8 mouse cellular contexts compared by ENCODE assay signal in genomic region chr13:65277994-65278382, GRCm38 (mm10). TPM values are rescaled to one million over a fixed set of nuclear protein-coding genes. Genes with fewer than 3 reads are reported as not detected.
DNase-seq lines count a peak whose midpoint lies in the region; ATAC-seq and TF ChIP-seq lines count a peak whose summit lies in the region.

No protein-coding gene starts in this region.

- H3K27me3 ChIP-seq in kidney, embryonic 14.5 days (ENCODE audit: control insufficient read depth, insufficient read depth, low read length), result no peaks in the 10 kb centered on the region
- H3K27me3 ChIP-seq in hindbrain, postnatal 0 days (ENCODE audit: insufficient read depth, low read length), result no peaks in the 10 kb centered on the region
- no peaks in the 10 kb centered on the region for H3K27me3 ChIP-seq in midbrain, embryonic 15.5 days (replicated peaks)

- TF ChIP-seq POLR2A in cortical plate, adult 2 months (IDR thresholded peaks at IDR 0.05; ENCODE audit: extremely low read depth, insufficient read depth, low read length), result no peak

- peaks cover 10% of the 10 kb centered on the region; the same call in 1 of the 2 replicates for H3K9me3 ChIP-seq in kidney, embryonic 14.5 days (ENCODE audit: control insufficient read depth, low read length)
- no peaks in the 10 kb centered on the region for H3K9me3 ChIP-seq in hindbrain, postnatal 0 days (ENCODE audit: low read length)
- H3K9me3 ChIP-seq in midbrain, embryonic 15.5 days, result peaks cover 28% of the 10 kb centered on the region

- H3K36me3 ChIP-seq in kidney, embryonic 14.5 days (ENCODE audit: control insufficient read depth, insufficient read depth, low read length), result no peaks in the 10 kb centered on the region
- H3K36me3 ChIP-seq in hindbrain, postnatal 0 days (ENCODE audit: insufficient read depth, low read length), result no peaks in the 10 kb centered on the region
- peaks cover 26% of the 10 kb centered on the region; the same call in 1 of the 2 replicates for H3K36me3 ChIP-seq in midbrain, embryonic 15.5 days (replicated peaks)

- H3K4me3 ChIP-seq in kidney, embryonic 14.5 days (ENCODE audit: low read length), result peak overlapping the region; percentile 66
- H3K4me3 ChIP-seq in cortical plate, adult 2 months (ENCODE audit: insufficient read depth, low read length), result peak overlapping the region; percentile 68
- peak overlapping the region; percentile 75 for H3K4me3 ChIP-seq in hindbrain, postnatal 0 days (ENCODE audit: low read length)
- H3K4me3 ChIP-seq in midbrain, embryonic 15.5 days, result peak overlapping the region; percentile 52

- ATAC-seq in kidney, embryonic 14.5 days (ENCODE audit: low FRiP score, low TSS enrichment), result peak; percentile 50
- peak; percentile 62 for ATAC-seq in hindbrain, postnatal 0 days
- peak; percentile 60 for ATAC-seq in midbrain, embryonic 15.5 days (replicated peaks)

- no peak for TF ChIP-seq CTCF in cortical plate, adult 2 months (IDR thresholded peaks at IDR 0.05; ENCODE audit: extremely low read depth, insufficient read depth, low read length)
- TF ChIP-seq CTCF in hindbrain, postnatal 0 days (IDR thresholded peaks at IDR 0.05; ENCODE audit: low read depth), result 0 out of 2 replicates have a peak, but pooled peaks have one; percentile 5

- no peaks in the 10 kb centered on the region for H3K4me1 ChIP-seq in kidney, embryonic 14.5 days (ENCODE audit: control insufficient read depth, insufficient read depth, low read length)
- H3K4me1 ChIP-seq in cortical plate, adult 2 months (ENCODE audit: control insufficient read depth, insufficient read depth, low read length), result no peaks in the 10 kb centered on the region
- no peaks in the 10 kb centered on the region for H3K4me1 ChIP-seq in hindbrain, postnatal 0 days (ENCODE audit: insufficient read depth, low read length)
- H3K4me1 ChIP-seq in midbrain, embryonic 15.5 days, result peaks cover 15% of the 10 kb centered on the region; the same call in 1 of the 2 replicates

- H3K4me2 ChIP-seq in kidney, embryonic 14.5 days (replicated peaks; ENCODE audit: low read depth, low read length), result peak overlapping the region; percentile 54
- peak overlapping the region; percentile 53 for H3K4me2 ChIP-seq in hindbrain, postnatal 0 days (ENCODE audit: low read depth, low read length)
- peak overlapping the region; percentile 64 for H3K4me2 ChIP-seq in midbrain, embryonic 15.5 days

- peak overlapping the region; percentile 65; the same call in 1 of the 2 replicates for H3K27ac ChIP-seq in kidney, embryonic 14.5 days (ENCODE audit: low read depth, low read length)
- H3K27ac ChIP-seq in cortical plate, adult 2 months (ENCODE audit: insufficient read depth, low read length), result no peak overlapping the region
- peak overlapping the region; percentile 81 for H3K27ac ChIP-seq in hindbrain, postnatal 0 days
- H3K27ac ChIP-seq in midbrain, embryonic 15.5 days, result peak overlapping the region; percentile 91

- DNase-seq in kidney, postnatal 10 days, result no peak
- DNase-seq in hindbrain, postnatal 0 days (ENCODE audit: low spot score), result no peak
- no peak for DNase-seq in spleen, postnatal 14 days (ENCODE audit: low spot score in 2 of 2)
- DNase-seq in urinary bladder, postnatal 10 days (ENCODE audit: low spot score), result no peak
- no peak for DNase-seq in left cerebral cortex, postnatal 36 days (ENCODE audit: low spot score in 2 of 2)

- WGBS in kidney, embryonic 14.5 days, result 5% methylated on average over 9 of the region's 9 CpGs
- WGBS in hindbrain, postnatal 0 days, result 13% methylated on average over 9 of the region's 9 CpGs
- 16% methylated on average over 9 of the region's 9 CpGs for WGBS in midbrain, embryonic 15.5 days

- peak overlapping the region; percentile 66 for H3K9ac ChIP-seq in kidney, embryonic 14.5 days (ENCODE audit: low read depth, low read length)
- peak overlapping the region; percentile 74 for H3K9ac ChIP-seq in hindbrain, postnatal 0 days (replicated peaks; ENCODE audit: low read length)
- H3K9ac ChIP-seq in midbrain, embryonic 15.5 days, result peak overlapping the region; percentile 59

- intact Hi-C loops in left cerebral cortex, postnatal 36 days (cut with DNase I), result loop anchor here (1.0 kb wide), 1 partner anchor 37 kb away; no protein-coding TSS in a partner anchor

RNA-seq across cellular contexts. Expression of gene Zfp369, which starts 0.6 kb away (rescaled TPM):
- 15.3 and 17.6 TPM in 2 replicates for polyA plus RNA-seq in kidney, embryonic 14.5 days (2014; fragmentation: Nextera tagmentation; extraction: Ambion mirVana)
- polyA plus RNA-seq in cortical plate, adult 2 months (2012; rRNA removed), result 46.7 and 48.0 TPM in 2 replicates
- 46.1 and 57.1 TPM in 2 replicates for total RNA-seq in hindbrain, postnatal 0 days (2014; rRNA removed)
- polyA plus RNA-seq in hindbrain, postnatal 0 days (2015; fragmentation: Nextera tagmentation; extraction: Ambion mirVana), result 9.1 and 9.3 TPM in 2 replicates
- 15.4 and 18.2 TPM in 2 replicates for polyA plus RNA-seq in midbrain, embryonic 15.5 days (2015; fragmentation: Nextera tagmentation; extraction: Ambion mirVana)
- 10 to 100 TPM; 53.9 to 72.1 TPM for total RNA-seq in left cerebral cortex, postnatal 36 days (2021)

RNA-seq across cellular contexts. Expression of gene Gm10775, which starts 18.6 kb away (rescaled TPM):
- not detected in 2 replicates for polyA plus RNA-seq in kidney, embryonic 14.5 days (2014; fragmentation: Nextera tagmentation; extraction: Ambion mirVana)
- 0.73 and 0.87 TPM in 2 replicates for polyA plus RNA-seq in cortical plate, adult 2 months (2012; rRNA removed)
- total RNA-seq in hindbrain, postnatal 0 days (2014; rRNA removed), result not detected in 2 replicates
- polyA plus RNA-seq in hindbrain, postnatal 0 days (2015; fragmentation: Nextera tagmentation; extraction: Ambion mirVana), result 1.1 and 2.0 TPM in 2 replicates
- 0.14 TPM in 1 of 2 replicates, not detected in the other for polyA plus RNA-seq in midbrain, embryonic 15.5 days (2015; fragmentation: Nextera tagmentation; extraction: Ambion mirVana)
- under 1 TPM; 0.45 to 0.52 TPM for total RNA-seq in left cerebral cortex, postnatal 36 days (2021)
